Mouse (Mus musculus) heart, embryonic 15.5 days (tissue): ENCODE data around the gene Eml5. TPM values are rescaled to one million over a fixed set of nuclear protein-coding genes. Genes with fewer than 3 reads are reported as not detected.

Experiments
- ATAC-seq: fragments of 200-750 bp; cut with Nextera tagmentation; replicated peaks from 2 replicates; pipeline ENCODE4 v1.8.0; 2017; ENCODE audit warnings: low read depth, moderate TSS enrichment; ENCODE audit not compliant: insufficient number of reproducible peaks, insufficient read depth, low FRiP score
- H3K27ac ChIP-seq: fragments of 300-500 bp; sonication (generic); 2 replicates; pipeline ENCODE4 v1.5.1; 2015; ENCODE audit warnings: mild to moderate bottlenecking, inconsistent platforms
- H3K27me3 ChIP-seq: fragments of 300-500 bp; sonication (generic); 2 replicates; pipeline ENCODE4 v1.6.1; 2015; ENCODE audit warnings: inconsistent platforms
- H3K36me3 ChIP-seq: fragments of 300-500 bp; sonication (generic); 2 replicates; pipeline ENCODE4 v1.6.1; 2015; ENCODE audit warnings: mild to moderate bottlenecking, inconsistent platforms
- H3K4me1 ChIP-seq: fragments of 300-500 bp; sonication (generic); replicated peaks from 2 replicates; pipeline ENCODE4 v1.6.1; 2015; ENCODE audit warnings: inconsistent platforms
- H3K4me2 ChIP-seq: fragments of 300-500 bp; sonication (generic); 2 replicates; pipeline ENCODE4 v1.6.1; 2015; ENCODE audit warnings: inconsistent platforms, mild to moderate bottlenecking, moderate library complexity
- H3K4me3 ChIP-seq: fragments of 300-500 bp; sonication (generic); 2 replicates; pipeline ENCODE4 v1.5.1; 2015; ENCODE audit warnings: mild to moderate bottlenecking, inconsistent platforms
- H3K9ac ChIP-seq: fragments of 300-500 bp; sonication (generic); 2 replicates; pipeline ENCODE4 v1.6.1; 2015; ENCODE audit warnings: mild to moderate bottlenecking, inconsistent platforms
- H3K9me3 ChIP-seq: fragments of 300-500 bp; sonication (generic); replicated peaks from 2 replicates; pipeline ENCODE4 v1.6.1; 2016; ENCODE audit warnings: inconsistent platforms
- WGBS: fragments of 180-500 bp; shearing (Covaris S2); methylation state at CpG from one replicate; pipeline ENCODE4 v1.1.7; 2015; ENCODE audit warnings: mixed read lengths; 5-methylcytosine and 5-hydroxymethylcytosine counted together
- polyA plus RNA-seq: library from polyadenylated mRNA; unstranded; fragments of >200 nt; fragmentation: Nextera tagmentation; extraction: Ambion mirVana; gene quantifications from 2 replicates; pipeline ENCODE4 v1.2.1, GENCODE M21; 2015

Eml5 gene
- polyA plus RNA-seq, 1 experiment from 2014 or later: 4.8 TPM

DNA sequence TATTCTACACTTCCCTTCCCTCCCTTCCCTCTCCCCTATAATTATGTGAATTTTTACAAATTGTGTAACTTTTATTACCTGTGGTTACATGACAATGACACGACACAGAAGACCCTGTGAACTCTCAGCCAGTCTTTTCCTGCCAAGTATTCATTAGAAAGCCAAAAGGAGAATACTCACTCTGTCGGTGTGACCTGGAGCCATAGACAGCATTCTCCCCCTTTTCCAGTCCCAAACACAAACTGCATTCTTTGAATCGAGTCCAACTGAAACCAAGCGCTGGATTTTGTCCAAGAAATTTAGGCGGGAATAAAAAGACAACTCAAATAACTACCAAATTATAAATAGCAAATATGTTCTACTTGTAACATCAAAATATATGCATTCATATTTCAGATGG lies 19.5 kb downstream of the Eml5 start:
- Histone ChIP-seq H3K27me3 (no peaks in the 10 kb centered on the region), H3K9ac (no peak overlapping the region), H3K4me2 (no peak overlapping the region), H3K36me3 (no peaks in the 10 kb centered on the region), H3K4me3 (no peak overlapping the region), H3K27ac (0 out of 2 replicates have a peak overlapping the region, but pooled peaks have one; percentile 49), H3K4me1 (peaks cover 4% of the 10 kb centered on the region; the same call in 1 of the 2 replicates), H3K9me3 (no peaks in the 10 kb centered on the region)
- WGBS: 24% methylated on average over 5 of the region's 5 CpGs
- ATAC-seq: no peak

GRCm38 (mm10) chr12:98878693-98879092 lies 22.6 kb downstream of the Eml5 start:
- Histone ChIP-seq H3K9ac (no peak overlapping the region), H3K4me3 (no peak overlapping the region), H3K4me1 (peaks cover 4% of the 10 kb centered on the region; the same call in 1 of the 2 replicates), H3K27ac (no peak overlapping the region), H3K36me3 (no peaks in the 10 kb centered on the region), H3K4me2 (no peak overlapping the region), H3K9me3 (no peaks in the 10 kb centered on the region), H3K27me3 (no peaks in the 10 kb centered on the region)
- no peak for ATAC-seq
- WGBS: 72% methylated on average over 1 of the region's 1 CpGs

DNA sequence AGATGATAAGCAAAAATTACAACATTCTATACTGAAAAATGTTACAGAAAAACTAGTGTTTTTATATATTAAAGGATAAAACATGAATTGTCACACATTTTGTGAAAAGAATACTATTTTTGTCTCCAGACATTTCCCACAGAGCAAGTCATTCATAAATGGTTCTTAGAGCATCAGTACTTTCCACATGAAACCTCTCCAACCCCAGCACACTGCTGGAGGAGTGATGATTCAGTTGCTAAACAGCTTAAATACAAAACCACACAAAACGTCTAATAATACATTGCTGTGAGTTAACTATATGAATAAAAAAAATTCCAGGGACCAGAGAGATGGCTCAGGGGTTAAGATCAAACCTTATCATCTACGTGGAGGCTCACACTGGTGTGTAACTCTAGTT lies 26.1 kb downstream of the Eml5 start:
- H3K36me3 ChIP-seq: no peaks in the 10 kb centered on the region
- H3K27me3 ChIP-seq: no peaks in the 10 kb centered on the region
- no peaks in the 10 kb centered on the region for H3K4me1 ChIP-seq
- H3K27ac ChIP-seq: no peak overlapping the region
- H3K4me2 ChIP-seq: no peak overlapping the region
- H3K9me3 ChIP-seq: no peaks in the 10 kb centered on the region
- WGBS: 60% methylated on average over 2 of the region's 2 CpGs
- ATAC-seq: no peak
- H3K9ac ChIP-seq: no peak overlapping the region
- no peak overlapping the region for H3K4me3 ChIP-seq

DNA sequence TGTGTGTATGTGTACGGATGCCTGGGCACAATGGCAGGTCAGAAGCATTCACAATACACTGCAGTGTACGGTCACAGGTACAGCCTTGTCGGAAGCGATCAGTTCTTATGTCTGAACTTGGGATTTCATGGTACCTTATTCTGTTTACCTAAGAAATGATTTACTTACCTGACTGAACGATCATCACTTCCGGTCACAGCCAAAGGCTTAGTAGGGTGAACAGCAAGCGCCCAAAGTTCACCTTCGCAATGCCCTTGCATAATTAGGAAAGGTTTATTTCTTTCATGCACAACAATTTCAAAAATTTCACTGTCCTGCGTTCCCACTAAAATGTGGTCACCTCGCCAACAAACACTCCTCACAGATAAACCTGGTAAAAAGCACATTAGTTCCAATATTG lies 28.4 kb downstream of the Eml5 start:
- Histone ChIP-seq H3K27ac (no peak overlapping the region), H3K27me3 (no peaks in the 10 kb centered on the region), H3K4me1 (no peaks in the 10 kb centered on the region), H3K36me3 (no peaks in the 10 kb centered on the region), H3K9ac (no peak overlapping the region), H3K9me3 (no peaks in the 10 kb centered on the region), H3K4me2 (no peak overlapping the region), H3K4me3 (no peak overlapping the region)
- ATAC-seq: no peak
- 91% methylated on average over 10 of the region's 10 CpGs for WGBS

DNA sequence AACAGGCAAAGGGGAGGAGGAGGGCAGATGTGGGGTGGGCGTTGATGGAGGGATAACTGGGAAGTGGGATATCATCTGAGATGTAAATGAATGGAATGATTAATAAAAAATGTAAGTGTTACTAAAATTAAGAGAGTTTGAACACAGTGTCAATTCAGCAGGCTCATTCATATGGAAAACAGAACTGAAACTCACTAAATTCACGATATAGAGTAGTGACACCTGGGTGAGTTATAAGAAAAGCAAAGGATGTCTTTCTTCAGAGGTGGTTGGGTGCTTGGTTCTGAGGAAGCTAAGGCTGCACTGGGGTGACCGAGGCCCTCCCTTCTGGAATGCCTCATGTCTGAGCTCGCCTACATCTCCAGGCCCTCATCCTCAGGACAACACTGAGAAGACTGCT lies 37.8 kb downstream of the Eml5 start:
- H3K36me3 ChIP-seq: peaks cover 8% of the 10 kb centered on the region
- no peaks in the 10 kb centered on the region for H3K9me3 ChIP-seq
- no peaks in the 10 kb centered on the region for H3K27me3 ChIP-seq
- no peak overlapping the region for H3K4me3 ChIP-seq
- H3K9ac ChIP-seq: no peak overlapping the region
- no peaks in the 10 kb centered on the region for H3K4me1 ChIP-seq
- WGBS: 84% methylated on average over 4 of the region's 4 CpGs
- no peak overlapping the region for H3K27ac ChIP-seq
- ATAC-seq: no peak
- no peak overlapping the region for H3K4me2 ChIP-seq

DNA sequence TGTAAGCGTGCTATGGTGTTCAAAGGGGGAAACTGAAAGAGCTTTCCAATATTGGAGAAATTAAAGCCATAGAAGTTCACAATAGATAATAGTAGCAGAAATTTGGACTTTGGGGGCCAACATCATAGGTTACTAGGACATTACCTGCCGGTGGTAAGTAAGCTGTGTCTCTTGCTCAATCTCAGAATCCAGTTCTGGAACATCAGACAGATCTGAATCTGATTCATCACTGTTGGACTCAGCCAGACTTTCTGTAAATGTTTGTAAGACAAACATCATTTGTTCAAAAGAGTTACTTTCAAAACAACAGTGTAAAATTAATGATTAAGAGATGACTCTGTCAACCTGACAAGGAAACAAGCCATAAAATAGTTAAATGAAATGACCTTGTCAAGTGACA lies 41.0 kb downstream of the Eml5 start:
- Histone ChIP-seq H3K4me3 (no peak overlapping the region), H3K27me3 (no peaks in the 10 kb centered on the region), H3K36me3 (peaks cover 8% of the 10 kb centered on the region), H3K9me3 (no peaks in the 10 kb centered on the region), H3K9ac (no peak overlapping the region), H3K27ac (no peak overlapping the region), H3K4me2 (no peak overlapping the region), H3K4me1 (no peaks in the 10 kb centered on the region)
- WGBS: 76% methylated on average over 2 of the region's 2 CpGs
- no peak for ATAC-seq

GRCm38 (mm10) chr12:98850767-98851166 lies 50.5 kb downstream of the Eml5 start:
- Histone ChIP-seq H3K27ac (no peak overlapping the region), H3K4me2 (no peak overlapping the region), H3K9ac (no peak overlapping the region), H3K4me1 (no peaks in the 10 kb centered on the region), H3K4me3 (no peak overlapping the region), H3K27me3 (no peaks in the 10 kb centered on the region), H3K36me3 (no peaks in the 10 kb centered on the region), H3K9me3 (no peaks in the 10 kb centered on the region)
- 24% methylated on average over 3 of the region's 3 CpGs for WGBS
- no peak for ATAC-seq

DNA sequence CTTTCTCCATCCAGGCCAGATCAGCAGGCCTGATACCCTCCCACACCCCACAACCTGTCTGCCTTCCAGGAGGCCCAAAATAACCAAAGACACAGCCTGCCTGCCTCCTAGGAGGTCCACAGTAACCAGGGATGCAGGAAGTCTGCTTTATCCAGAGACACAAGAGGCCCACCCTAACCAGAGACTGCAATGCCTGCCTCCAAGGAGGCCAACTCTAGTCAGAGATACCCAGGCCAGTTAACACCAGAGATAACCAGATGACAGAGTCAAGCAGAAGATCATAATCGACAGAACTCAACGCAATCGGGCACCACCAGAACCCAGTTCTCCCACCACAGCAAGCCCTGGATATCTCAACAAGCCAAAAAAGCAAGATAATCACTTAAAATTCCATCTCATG lies 56.5 kb downstream of the Eml5 start:
- no peaks in the 10 kb centered on the region for H3K4me1 ChIP-seq

GRCm38 (mm10) chr12:98840135-98840534 lies 61.1 kb downstream of the Eml5 start:
- no peak for ATAC-seq
- H3K9me3 ChIP-seq: no peaks in the 10 kb centered on the region
- peaks cover 5% of the 10 kb centered on the region; the same call in 1 of the 2 replicates for H3K36me3 ChIP-seq
- 78% methylated on average over 3 of the region's 3 CpGs for WGBS
- no peaks in the 10 kb centered on the region for H3K4me1 ChIP-seq
- no peak overlapping the region for H3K4me3 ChIP-seq
- no peak overlapping the region for H3K27ac ChIP-seq
- H3K4me2 ChIP-seq: no peak overlapping the region
- H3K9ac ChIP-seq: no peak overlapping the region
- H3K27me3 ChIP-seq: no peaks in the 10 kb centered on the region

More for the DNA sequence above, 56.5 kb downstream of the Eml5 start:
- WGBS: 87% methylated on average over 3 of the region's 3 CpGs
- Histone ChIP-seq H3K9ac (no peak overlapping the region), H3K27me3 (no peaks in the 10 kb centered on the region), H3K4me3 (no peak overlapping the region), H3K9me3 (no peaks in the 10 kb centered on the region), H3K27ac (no peak overlapping the region), H3K4me2 (no peak overlapping the region), H3K36me3 (peaks cover 5% of the 10 kb centered on the region; the same call in 1 of the 2 replicates)
- no peak for ATAC-seq

DNA sequence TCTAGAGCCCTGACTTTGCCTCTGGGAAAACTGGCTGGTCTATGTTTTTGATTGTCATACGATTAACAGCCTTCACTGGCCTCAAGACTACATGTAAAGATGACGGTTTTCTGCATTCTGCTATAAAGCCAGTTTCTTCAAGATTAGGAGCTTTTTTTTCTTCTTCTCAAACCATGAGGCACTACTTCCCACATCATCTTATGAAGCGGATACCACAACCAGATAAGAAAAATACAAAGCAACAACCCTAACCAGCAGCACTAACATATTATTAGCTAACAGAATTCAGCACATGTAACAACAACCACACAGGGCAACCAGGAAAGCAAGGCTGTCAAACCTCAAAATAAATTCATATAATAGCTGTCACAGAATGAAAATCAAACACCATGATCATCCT lies 63.3 kb downstream of the Eml5 start:
- no peak for ATAC-seq
- no peak overlapping the region for H3K27ac ChIP-seq
- H3K9me3 ChIP-seq: no peaks in the 10 kb centered on the region
- no peak overlapping the region for H3K9ac ChIP-seq
- no peaks in the 10 kb centered on the region for H3K27me3 ChIP-seq
- WGBS: 89% methylated on average over 3 of the region's 3 CpGs
- no peak overlapping the region for H3K4me3 ChIP-seq
- H3K4me1 ChIP-seq: no peaks in the 10 kb centered on the region
- no peak overlapping the region for H3K4me2 ChIP-seq
- peaks cover 5% of the 10 kb centered on the region; the same call in 1 of the 2 replicates for H3K36me3 ChIP-seq

GRCm38 (mm10) chr12:98835466-98835865 lies 65.8 kb downstream of the Eml5 start:
- Histone ChIP-seq H3K4me2 (no peak overlapping the region), H3K9ac (no peak overlapping the region), H3K9me3 (no peaks in the 10 kb centered on the region), H3K4me1 (0 out of 2 replicates have a peak, but pooled peaks cover 2% of the 10 kb centered on the region), H3K36me3 (peaks cover 5% of the 10 kb centered on the region; the same call in 1 of the 2 replicates), H3K27ac (no peak overlapping the region), H3K4me3 (no peak overlapping the region), H3K27me3 (no peaks in the 10 kb centered on the region)
- WGBS: 90% methylated on average over 2 of the region's 2 CpGs
- no peak for ATAC-seq

DNA sequence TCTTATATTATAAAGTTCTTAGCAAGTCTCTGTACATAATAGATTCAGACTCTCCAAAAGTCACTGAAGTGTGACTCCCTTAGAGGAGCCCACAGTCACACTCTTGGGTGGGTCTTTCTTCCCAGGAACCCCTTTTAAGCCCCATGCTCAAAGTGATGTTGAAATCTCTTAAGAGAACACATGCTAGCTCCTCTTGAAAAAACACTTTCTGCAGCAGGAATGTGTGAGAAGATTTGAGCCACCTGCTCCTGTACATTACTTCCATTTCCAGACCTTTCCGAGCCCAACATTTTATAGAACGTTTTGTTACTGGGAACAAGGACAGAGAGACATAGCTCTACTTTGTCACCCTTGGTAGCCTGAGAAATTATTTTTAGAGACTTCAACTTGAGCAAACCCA lies 66.4 kb downstream of the Eml5 start:
- H3K4me1 ChIP-seq: 0 out of 2 replicates have a peak, but pooled peaks cover 2% of the 10 kb centered on the region
- H3K9me3 ChIP-seq: no peaks in the 10 kb centered on the region
- no peak overlapping the region for H3K27ac ChIP-seq
- WGBS: 55% methylated on average over 2 of the region's 2 CpGs
- H3K36me3 ChIP-seq: peaks cover 5% of the 10 kb centered on the region; the same call in 1 of the 2 replicates
- no peak for ATAC-seq
- H3K4me3 ChIP-seq: no peak overlapping the region
- no peaks in the 10 kb centered on the region for H3K27me3 ChIP-seq
- no peak overlapping the region for H3K9ac ChIP-seq
- H3K4me2 ChIP-seq: no peak overlapping the region
